Mouse (Mus musculus) spleen, postnatal 14 days (tissue): ENCODE data around the gene Olfr48.

Experiments
- DNase-seq, 2 experiments: peaks; one replicate each; pipeline ENCODE4 v3.0.0; 2021 to 2022; ENCODE audit warnings: low spot score in 2 of 2

Gene Olfr48

GRCm38 (mm10) chr2:89848105-89848504 is at the start of gene Olfr48:
Gene Olfr48, minus strand, starts transcription at chr2:89848205.
- no peak for DNase-seq

GRCm38 (mm10) chr2:89878137-89878536 is 30.1 kb upstream of the Olfr48 start, which contains the start of gene Olfr1257:
Gene Olfr1257, plus strand, starts transcription at chr2:89878437.
- DNase-seq = no peak

- DNase-seq = no peak
Observed at GRCm38 (mm10) chr2:89849230-89849629, 1.2 kb upstream of the Olfr48 start.

- no peak for DNase-seq
Observed at GRCm38 (mm10) chr2:89841455-89841854, 6.5 kb downstream of the Olfr48 start, which contains the start of gene Olfr1256. Gene Olfr1256, minus strand, starts transcription at chr2:89841555.

GRCm38 (mm10) chr2:89820216-89820615 is 27.8 kb downstream of the Olfr48 start:
- DNase-seq = no peak

- DNase-seq = no peak
Observed at GRCm38 (mm10) chr2:89811751-89812150, 36.3 kb downstream of the Olfr48 start, which contains the start of gene Olfr1255. Gene Olfr1255, plus strand, starts transcription at chr2:89812051.

- no peak for DNase-seq
Observed at GRCm38 (mm10) chr2:89810751-89811150, 37.3 kb downstream of the Olfr48 start.

- no peak for DNase-seq
Observed at GRCm38 (mm10) chr2:89799583-89799982, 48.4 kb downstream of the Olfr48 start.

GRCm38 (mm10) chr2:89793519-89793918 is 54.5 kb downstream of the Olfr48 start, which contains the start of gene Olfr1254:
Gene Olfr1254, minus strand, starts transcription at chr2:89793619.
- DNase-seq = no peak
